Mouse (Mus musculus): ENCODE results near the gene Dcaf15.

DNA sequence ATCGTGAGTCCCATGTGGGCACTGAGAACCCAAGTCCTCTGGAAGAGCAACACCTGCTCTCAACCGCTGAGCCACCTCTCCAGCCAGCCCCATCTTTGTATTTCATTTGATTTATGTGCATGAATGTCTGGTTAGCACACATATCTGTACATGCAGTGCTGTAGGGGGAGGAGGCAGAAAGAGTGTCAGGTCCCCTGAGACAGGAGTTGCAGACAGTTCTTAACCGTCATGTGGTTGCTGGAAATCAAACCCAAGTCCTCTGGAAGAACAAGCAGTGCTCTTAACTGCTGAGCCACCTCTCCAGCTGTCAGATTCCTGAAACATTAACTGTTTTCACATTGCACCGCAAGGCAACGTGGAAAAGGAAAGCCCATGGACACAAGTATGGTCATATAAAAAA is 56.4 kb downstream of the Dcaf15 start:
- TF ChIP-seq POLR2A (IDR thresholded peaks at IDR 0.05; ENCODE audit: insufficient read depth, low read depth, low read length) = no peak
- no peak for TF ChIP-seq CTCF (IDR thresholded peaks at IDR 0.05)
